Mouse (Mus musculus) limb, embryonic 12.5 days (tissue): ENCODE data around the gene Acer2. TPM values are rescaled to one million over a fixed set of nuclear protein-coding genes. Genes with fewer than 3 reads are reported as not detected.
A peak's percentile ranks its signal among the peaks of the same experiment; 100 is the strongest.

Source experiments
- ATAC-seq: fragments of 200-750 bp; cut with Nextera tagmentation; 2 replicates; pipeline ENCODE4 v1.8.0; 2017; ENCODE audit warnings: low read depth, moderate TSS enrichment; ENCODE audit not compliant: insufficient number of reproducible peaks, insufficient read depth, low FRiP score, low TSS enrichment
- H3K27ac ChIP-seq: fragments of 300-500 bp; sonication (generic); 2 replicates; pipeline ENCODE4 v1.5.1; 2016; ENCODE audit warnings: mild to moderate bottlenecking, moderate library complexity
- H3K27me3 ChIP-seq: fragments of 300-500 bp; sonication (generic); 2 replicates; pipeline ENCODE4 v1.6.1; 2016; ENCODE audit warnings: mild to moderate bottlenecking, moderate library complexity
- H3K36me3 ChIP-seq: fragments of 300-500 bp; sonication (generic); 2 replicates; pipeline ENCODE4 v1.6.1; 2016; ENCODE audit warnings: mild to moderate bottlenecking, moderate library complexity
- H3K4me1 ChIP-seq: fragments of 300-500 bp; sonication (generic); replicated peaks from 2 replicates; pipeline ENCODE4 v1.6.1; 2016
- H3K4me2 ChIP-seq: fragments of 300-500 bp; sonication (generic); 2 replicates; pipeline ENCODE4 v1.6.1; 2016; ENCODE audit warnings: mild to moderate bottlenecking, moderate library complexity
- H3K4me3 ChIP-seq: fragments of 300-500 bp; sonication (generic); replicated peaks from 2 replicates; pipeline ENCODE4 v1.5.1; 2016; ENCODE audit warnings: mild to moderate bottlenecking
- H3K9ac ChIP-seq: fragments of 300-500 bp; sonication (generic); replicated peaks from 2 replicates; pipeline ENCODE4 v1.6.1; 2016; ENCODE audit warnings: mild to moderate bottlenecking, moderate library complexity
- H3K9me3 ChIP-seq: fragments of 300-500 bp; sonication (generic); 2 replicates; pipeline ENCODE4 v1.6.1; 2016; ENCODE audit warnings: mild to moderate bottlenecking, moderate library complexity
- WGBS: fragments of 180-500 bp; shearing (Covaris S2); methylation state at CpG from one replicate; pipeline ENCODE4 v1.1.7; 2016; 5-methylcytosine and 5-hydroxymethylcytosine counted together
- polyA plus RNA-seq: library from polyadenylated mRNA; unstranded; fragments of >200 nt; fragmentation: Nextera tagmentation; extraction: Ambion mirVana; gene quantifications from 2 replicates; pipeline ENCODE4 v1.2.1, GENCODE M21; 2016

Gene Acer2
- polyA plus RNA-seq, 1 experiment from 2014 or later, result 19.7 TPM

GRCm38 (mm10) chr4:86857113-86858069, 16.8 kb upstream of the Acer2 start, which contains the start of gene Rps6:
TSS of gene Rps6 (minus strand) at chr4:86857412.
- Histone ChIP-seq H3K4me1 (peaks cover 12% of the 10 kb centered on the region; the same call in 1 of the 2 replicates), H3K9me3 (0 out of 2 replicates have a peak, but pooled peaks cover 4% of the 10 kb centered on the region), H3K27me3 (no peaks in the 10 kb centered on the region; the same call in 1 of the 2 replicates), H3K4me3 (peak within 1 kb of the TSS; percentile 94), H3K27ac (peak within 1 kb of the TSS; percentile 98), H3K9ac (peak within 1 kb of the TSS; percentile 100), H3K36me3 (peaks cover 33% of the 10 kb centered on the region), H3K4me2 (peak within 1 kb of the TSS; percentile 92)
- ATAC-seq, result peak; percentile 96
- under 1% methylated on average over 67 of the region's 68 CpGs for WGBS

DNA sequence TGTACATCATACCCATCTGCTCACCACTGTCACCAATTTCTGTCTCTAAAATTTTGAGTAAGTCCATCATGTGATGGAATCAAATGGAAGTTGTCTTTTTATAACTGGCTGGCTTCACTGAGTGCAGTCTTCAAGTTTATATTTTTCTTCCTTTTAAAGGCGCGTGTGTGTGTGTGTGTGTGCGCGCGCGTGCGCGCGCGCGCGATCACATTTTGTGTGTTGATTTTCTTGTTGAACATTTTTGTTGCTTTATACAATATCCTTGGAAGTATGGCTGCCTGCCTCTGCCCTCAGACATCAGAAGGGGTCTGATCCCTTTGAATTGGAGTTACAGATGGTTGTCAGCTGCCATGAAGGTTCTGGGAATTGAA, 16.1 kb upstream of the Acer2 start:
- H3K4me3 ChIP-seq, result peak overlapping the region; percentile 94
- peak overlapping the region; percentile 100 for H3K9ac ChIP-seq
- no peaks in the 10 kb centered on the region; the same call in 1 of the 2 replicates for H3K27me3 ChIP-seq
- ATAC-seq, result no peak
- H3K27ac ChIP-seq, result no peak overlapping the region
- H3K4me1 ChIP-seq, result peaks cover 12% of the 10 kb centered on the region; the same call in 1 of the 2 replicates
- peak overlapping the region; percentile 92 for H3K4me2 ChIP-seq
- 63% methylated on average over 12 of the region's 12 CpGs for WGBS
- peaks cover 26% of the 10 kb centered on the region for H3K36me3 ChIP-seq
- H3K9me3 ChIP-seq, result 0 out of 2 replicates have a peak, but pooled peaks cover 4% of the 10 kb centered on the region

- Histone ChIP-seq H3K9ac (no peak overlapping the region), H3K27ac (no peak overlapping the region), H3K9me3 (no peaks in the 10 kb centered on the region), H3K4me1 (no peaks in the 10 kb centered on the region), H3K4me3 (no peak overlapping the region), H3K27me3 (no peaks in the 10 kb centered on the region; the same call in none of the 2 replicates), H3K4me2 (no peak overlapping the region), H3K36me3 (no peaks in the 10 kb centered on the region)
- no peak for ATAC-seq
- 80% methylated on average over 5 of the region's 5 CpGs for WGBS
Measured at GRCm38 (mm10) chr4:86864087-86864486, 10.1 kb upstream of the Acer2 start.

DNA sequence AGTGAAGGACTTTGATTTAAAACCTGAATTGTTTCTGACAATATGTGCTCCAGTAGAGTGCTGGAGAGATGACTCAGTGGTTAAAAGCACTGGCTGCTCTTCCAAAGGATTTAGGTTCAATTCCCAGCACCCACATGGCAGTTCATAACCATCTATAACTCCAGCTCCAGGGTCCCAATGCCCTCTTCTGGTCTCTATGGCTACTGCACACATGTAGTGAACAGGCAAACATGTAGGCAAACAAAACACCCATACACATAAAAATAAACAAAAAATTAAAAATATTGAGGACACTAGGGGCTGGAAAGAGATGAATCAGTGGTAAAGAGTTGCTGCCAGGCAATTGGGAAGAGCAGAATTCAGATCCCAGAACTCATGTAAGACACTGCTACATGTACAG, 2.2 kb upstream of the Acer2 start:
- H3K9ac ChIP-seq, result no peak overlapping the region
- no peak overlapping the region for H3K4me2 ChIP-seq
- H3K36me3 ChIP-seq, result no peaks in the 10 kb centered on the region
- H3K4me3 ChIP-seq, result no peak overlapping the region
- H3K27ac ChIP-seq, result no peak overlapping the region
- ATAC-seq, result no peak
- H3K27me3 ChIP-seq, result peaks cover 20% of the 10 kb centered on the region
- 0 out of 2 replicates have a peak, but pooled peaks cover 6% of the 10 kb centered on the region for H3K4me1 ChIP-seq
- H3K9me3 ChIP-seq, result no peaks in the 10 kb centered on the region

- no peak for ATAC-seq
- Histone ChIP-seq H3K36me3 (no peaks in the 10 kb centered on the region), H3K9ac (no peak overlapping the region), H3K4me1 (0 out of 2 replicates have a peak, but pooled peaks cover 6% of the 10 kb centered on the region), H3K4me3 (no peak overlapping the region), H3K4me2 (no peak overlapping the region), H3K27me3 (peaks cover 20% of the 10 kb centered on the region), H3K27ac (no peak overlapping the region), H3K9me3 (no peaks in the 10 kb centered on the region)
- 51% methylated on average over 4 of the region's 4 CpGs for WGBS
Measured at GRCm38 (mm10) chr4:86873072-86873471, 1.1 kb upstream of the Acer2 start.

DNA sequence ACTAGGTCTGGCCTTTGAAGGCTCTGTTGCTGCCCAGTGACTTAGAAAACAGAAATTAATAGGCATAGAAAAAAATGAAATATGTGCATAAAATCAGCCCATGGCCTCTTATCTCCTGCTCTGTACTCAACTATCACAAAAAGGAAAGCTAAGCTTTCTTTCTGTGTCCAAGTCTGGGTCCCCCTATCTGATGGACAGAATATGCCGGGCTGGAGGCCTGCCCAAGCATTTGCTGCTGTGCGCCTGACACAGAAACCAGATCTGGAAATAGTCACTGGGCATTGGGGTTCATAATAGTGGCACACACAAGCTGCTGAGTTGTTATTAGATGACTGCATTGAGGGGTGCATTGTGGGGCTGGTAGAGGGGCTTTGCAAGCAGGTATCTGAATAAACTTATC, 5.3 kb downstream of the Acer2 start:
- no peak overlapping the region for H3K9ac ChIP-seq
- 0 out of 2 replicates have a peak, but pooled peaks cover 6% of the 10 kb centered on the region for H3K4me1 ChIP-seq
- H3K4me2 ChIP-seq, result no peak overlapping the region
- H3K27ac ChIP-seq, result no peak overlapping the region
- no peak for ATAC-seq
- 94% methylated on average over 2 of the region's 2 CpGs for WGBS
- no peaks in the 10 kb centered on the region for H3K9me3 ChIP-seq
- no peak overlapping the region for H3K4me3 ChIP-seq
- peaks cover 12% of the 10 kb centered on the region for H3K27me3 ChIP-seq
- H3K36me3 ChIP-seq, result no peaks in the 10 kb centered on the region

DNA sequence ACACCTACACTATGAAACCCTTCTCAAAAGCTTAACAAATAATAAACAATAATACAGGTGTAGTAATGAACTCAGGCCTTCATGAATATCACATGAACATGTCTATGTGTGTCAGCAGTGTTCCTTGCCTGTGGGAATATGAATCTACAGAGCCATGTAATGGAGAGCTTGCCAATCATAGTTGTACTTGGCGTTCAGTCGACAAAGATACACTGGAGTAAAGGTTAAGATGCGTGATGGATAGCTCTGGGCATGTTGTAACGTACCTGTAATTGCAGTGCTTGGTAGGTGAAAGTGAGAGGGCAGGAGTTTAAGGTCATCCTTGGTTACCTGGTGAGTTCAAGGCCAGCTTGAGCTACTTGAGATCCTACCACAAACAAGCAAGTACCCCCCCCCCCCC, 7.0 kb downstream of the Acer2 start:
- no peak for ATAC-seq
- Histone ChIP-seq H3K36me3 (no peaks in the 10 kb centered on the region), H3K9ac (no peak overlapping the region), H3K4me1 (no peaks in the 10 kb centered on the region), H3K27ac (no peak overlapping the region), H3K4me3 (no peak overlapping the region), H3K4me2 (no peak overlapping the region), H3K27me3 (peaks cover 4% of the 10 kb centered on the region; the same call in 1 of the 2 replicates), H3K9me3 (no peaks in the 10 kb centered on the region)
- WGBS, result 84% methylated on average over 4 of the region's 4 CpGs

- ATAC-seq, result no peak
- Histone ChIP-seq H3K27ac (no peak overlapping the region), H3K36me3 (no peaks in the 10 kb centered on the region), H3K9ac (no peak overlapping the region), H3K9me3 (no peaks in the 10 kb centered on the region), H3K4me2 (no peak overlapping the region), H3K4me3 (no peak overlapping the region), H3K27me3 (0 out of 2 replicates have a peak, but pooled peaks cover 3% of the 10 kb centered on the region), H3K4me1 (no peaks in the 10 kb centered on the region)
- WGBS, result 81% methylated on average over 2 of the region's 2 CpGs
Measured at GRCm38 (mm10) chr4:86882413-86882812, 8.2 kb downstream of the Acer2 start.

DNA sequence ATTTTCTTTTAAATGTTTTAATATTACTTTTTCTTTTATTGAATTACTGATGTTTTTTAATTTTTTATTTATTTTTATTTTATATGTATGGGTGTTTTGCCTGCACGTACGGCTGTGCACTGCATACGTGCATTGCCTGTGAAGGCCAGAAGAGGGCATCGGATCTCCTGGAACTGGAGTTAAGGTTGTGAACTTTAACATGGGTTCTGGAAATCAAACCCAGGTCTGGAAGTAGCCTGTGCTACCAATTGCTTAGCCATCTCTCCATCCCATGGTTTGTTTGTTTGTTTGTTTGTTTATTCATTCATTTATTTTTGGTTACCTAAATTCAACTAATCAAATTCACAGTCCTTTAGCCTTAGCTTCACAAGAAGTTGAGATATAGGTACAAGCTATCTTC, 10.7 kb downstream of the Acer2 start:
- Histone ChIP-seq H3K4me3 (no peak overlapping the region), H3K9ac (no peak overlapping the region), H3K27me3 (0 out of 2 replicates have a peak, but pooled peaks cover 3% of the 10 kb centered on the region), H3K36me3 (no peaks in the 10 kb centered on the region), H3K27ac (no peak overlapping the region), H3K4me2 (no peak overlapping the region), H3K4me1 (no peaks in the 10 kb centered on the region), H3K9me3 (no peaks in the 10 kb centered on the region)
- 56% methylated on average over 4 of the region's 4 CpGs for WGBS
- ATAC-seq, result no peak

GRCm38 (mm10) chr4:86885790-86886159, 11.6 kb downstream of the Acer2 start:
- H3K27ac ChIP-seq, result no peak overlapping the region

DNA sequence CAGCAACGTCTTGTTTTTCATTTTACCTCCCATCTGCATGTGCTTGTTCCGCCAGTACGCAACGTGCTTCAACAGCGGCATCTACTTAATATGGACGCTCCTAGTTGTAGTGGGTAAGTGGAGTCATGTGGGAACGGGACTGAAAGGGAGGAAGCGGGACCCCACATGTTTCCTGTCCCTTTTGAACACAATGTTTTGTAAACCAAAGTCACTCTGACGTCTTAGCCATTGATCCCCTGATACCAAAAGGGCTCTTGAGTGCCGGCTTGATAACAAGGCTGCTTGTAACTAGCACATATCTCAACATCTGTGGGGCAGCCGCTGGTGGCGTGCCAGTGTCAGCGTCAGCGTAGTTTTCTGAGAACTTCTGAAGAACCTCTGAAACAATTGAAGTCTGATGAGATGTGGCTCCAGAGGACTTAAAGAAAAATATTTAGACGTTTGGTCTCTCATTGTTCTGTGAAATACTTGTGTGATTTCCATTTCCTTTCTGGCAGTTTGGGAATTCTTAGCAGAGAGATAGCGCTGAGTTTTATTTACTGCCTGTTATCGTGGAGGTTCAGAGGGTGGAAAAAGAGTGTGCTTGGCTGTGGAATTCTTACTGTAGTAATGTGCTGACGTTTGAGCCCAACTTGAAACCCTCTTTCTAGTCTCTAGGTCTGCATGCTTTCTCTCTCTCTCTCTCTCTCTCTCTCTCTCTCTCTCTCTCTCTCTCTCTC, 12.1 kb downstream of the Acer2 start:
- H3K9ac ChIP-seq, result no peak overlapping the region
- 0 out of 2 replicates have a peak, but pooled peaks cover 3% of the 10 kb centered on the region for H3K27me3 ChIP-seq
- no peak overlapping the region for H3K27ac ChIP-seq
- no peaks in the 10 kb centered on the region for H3K9me3 ChIP-seq
- no peak for ATAC-seq
- H3K4me3 ChIP-seq, result peak overlapping the region; percentile 27
- peak overlapping the region; percentile 53 for H3K4me2 ChIP-seq
- no peaks in the 10 kb centered on the region for H3K36me3 ChIP-seq
- no peaks in the 10 kb centered on the region for H3K4me1 ChIP-seq
- 36% methylated on average over 18 of the region's 18 CpGs for WGBS

More at GRCm38 (mm10) chr4:86885790-86886159, 11.6 kb downstream of the Acer2 start:
- no peak overlapping the region for H3K9ac ChIP-seq
- no peak for ATAC-seq
- H3K27me3 ChIP-seq, result 0 out of 2 replicates have a peak, but pooled peaks cover 3% of the 10 kb centered on the region
- H3K36me3 ChIP-seq, result no peaks in the 10 kb centered on the region
- no peaks in the 10 kb centered on the region for H3K9me3 ChIP-seq
- H3K4me1 ChIP-seq, result no peaks in the 10 kb centered on the region
- 44% methylated on average over 12 of the region's 12 CpGs for WGBS
- H3K4me2 ChIP-seq, result peak overlapping the region; percentile 53
- H3K4me3 ChIP-seq, result peak overlapping the region; percentile 27
